Mouse (Mus musculus): Measurements from ENCODE around the gene 1700029H14Rik.

Gene 1700029H14Rik

GRCm38 (mm10) chr8:13562118-13562517 is at the start of gene 1700029H14Rik:
Gene 1700029H14Rik (minus strand): TSS chr8:13562461.
- DNase-seq (ENCODE audit: low read depth, low spot score) = peak; percentile 49

GRCm38 (mm10) chr8:13611702-13612101 is 49.4 kb upstream of the 1700029H14Rik start:
- no peak for DNase-seq (ENCODE audit: low read depth, low spot score)

- DNase-seq (ENCODE audit: low read depth, low spot score) = no peak
These were observed 47.7 kb upstream of the 1700029H14Rik start for GRCm38 (mm10) chr8:13609971-13610370.

- no peak for DNase-seq (ENCODE audit: low read depth, low spot score)
These were observed 46.7 kb upstream of the 1700029H14Rik start for GRCm38 (mm10) chr8:13608946-13609345.

GRCm38 (mm10) chr8:13605920-13606480 is 43.7 kb upstream of the 1700029H14Rik start:
- no peak for DNase-seq (ENCODE audit: low read depth, low spot score)

- DNase-seq (ENCODE audit: low read depth, low spot score) = peak; percentile 65
These were observed 40.4 kb upstream of the 1700029H14Rik start for GRCm38 (mm10) chr8:13602621-13603020.

GRCm38 (mm10) chr8:13601166-13601565 is 38.9 kb upstream of the 1700029H14Rik start:
- DNase-seq (ENCODE audit: low read depth, low spot score) = peak; percentile 26

GRCm38 (mm10) chr8:13600716-13601115 is 38.5 kb upstream of the 1700029H14Rik start:
- DNase-seq (ENCODE audit: low read depth, low spot score) = no peak

- DNase-seq (ENCODE audit: low read depth, low spot score) = peak; percentile 16
These were observed 37.9 kb upstream of the 1700029H14Rik start for GRCm38 (mm10) chr8:13600204-13600603.

GRCm38 (mm10) chr8:13597777-13598176 is 35.5 kb upstream of the 1700029H14Rik start:
- DNase-seq (ENCODE audit: low read depth, low spot score) = no peak

- DNase-seq (ENCODE audit: low read depth, low spot score) = no peak
These were observed 33.6 kb upstream of the 1700029H14Rik start for GRCm38 (mm10) chr8:13595861-13596260.

GRCm38 (mm10) chr8:13594884-13595323 is 32.6 kb upstream of the 1700029H14Rik start:
- DNase-seq (ENCODE audit: low read depth, low spot score) = no peak

- no peak for DNase-seq (ENCODE audit: low read depth, low spot score)
These were observed 31.1 kb upstream of the 1700029H14Rik start for GRCm38 (mm10) chr8:13593340-13593739.

GRCm38 (mm10) chr8:13591246-13591645 is 29.0 kb upstream of the 1700029H14Rik start:
- DNase-seq (ENCODE audit: low read depth, low spot score) = peak; percentile 26

- DNase-seq (ENCODE audit: low read depth, low spot score) = no peak
These were observed 26.8 kb upstream of the 1700029H14Rik start for GRCm38 (mm10) chr8:13589071-13589470.

- DNase-seq (ENCODE audit: low read depth, low spot score) = no peak
These were observed 22.4 kb upstream of the 1700029H14Rik start for GRCm38 (mm10) chr8:13584652-13585051.

- DNase-seq (ENCODE audit: low read depth, low spot score) = no peak
These were observed 15.6 kb upstream of the 1700029H14Rik start for GRCm38 (mm10) chr8:13577869-13578268.

- no peak for DNase-seq (ENCODE audit: low read depth, low spot score)
These were observed 9.7 kb upstream of the 1700029H14Rik start for GRCm38 (mm10) chr8:13571999-13572398.

GRCm38 (mm10) chr8:13557526-13557925 is 4.7 kb downstream of the 1700029H14Rik start:
- no peak for DNase-seq (ENCODE audit: low read depth, low spot score)

- DNase-seq (ENCODE audit: low read depth, low spot score) = no peak
These were observed 10.8 kb downstream of the 1700029H14Rik start for GRCm38 (mm10) chr8:13551574-13551830.

GRCm38 (mm10) chr8:13550718-13551573 is 11.3 kb downstream of the 1700029H14Rik start:
- peak; percentile 90 for DNase-seq (ENCODE audit: low read depth, low spot score)

- peak; percentile 71 for DNase-seq (ENCODE audit: low read depth, low spot score)
These were observed 13.4 kb downstream of the 1700029H14Rik start for GRCm38 (mm10) chr8:13548831-13549230.

- DNase-seq (ENCODE audit: low read depth, low spot score) = peak; percentile 42
These were observed 14.0 kb downstream of the 1700029H14Rik start for GRCm38 (mm10) chr8:13548235-13548634.
